Comparison of ENCODE assay signal across 9 mouse cellular contexts in genomic region chr3:62215806-62216205, GRCm38 (mm10).
DNase-seq lines count a peak whose midpoint lies in the region; ATAC-seq and TF ChIP-seq lines count a peak whose summit lies in the region.
"Had no signal": no experiment of that assay in that cellular context is flagged by ENCODE, and none has a peak within 500 bp of the region (broad histone marks: within the 10 kb centered on the region; RNA-seq: fewer than 3 reads in every experiment).

No protein-coding gene starts in this region.

- peak; percentile 75 for TF ChIP-seq CTCF in left cerebral cortex, adult 2 months (IDR thresholded peaks at IDR 0.05)

- ATAC-seq in hindbrain, embryonic 13.5 days (ENCODE audit: low FRiP score): 0 out of 2 replicates have a peak, but pooled peaks have one; percentile 39

- intact Hi-C loops in left cerebral cortex, adult 2 months (cut with DNase I): loop anchor here (5.0 kb wide), 3 partner anchors 126 to 241 kb away; no protein-coding TSS in a partner anchor

- no peak overlapping the region for H3K27ac ChIP-seq in hindbrain, embryonic 13.5 days
- no peak overlapping the region for H3K27ac ChIP-seq in left cerebral cortex, adult 2 months
- H3K27ac ChIP-seq: limb, embryonic 15.5 days had no signal

- no peaks in the 10 kb centered on the region for H3K36me3 ChIP-seq in hindbrain, embryonic 13.5 days
- H3K36me3 ChIP-seq: limb, embryonic 15.5 days had no signal

- no peaks in the 10 kb centered on the region for H3K4me1 ChIP-seq in hindbrain, embryonic 13.5 days (replicated peaks)
- H3K4me1 ChIP-seq: limb, embryonic 15.5 days had no signal

- H3K9ac ChIP-seq in hindbrain, embryonic 13.5 days: no peak overlapping the region
- H3K9ac ChIP-seq: limb, embryonic 15.5 days had no signal

- DNase-seq in embryo, embryonic 10.5 days (ENCODE audit: low spot score): peak; percentile 52
- no peak for DNase-seq in embryo, embryonic 10 days (ENCODE audit: low spot score)
- peak; percentile 11 for DNase-seq in ovary, postnatal 10 days (ENCODE audit: low spot score)
- no peak for DNase-seq in ovary, adult 18-20 months (ENCODE audit: low spot score)
- peak; percentile 65 to 68 for DNase-seq in left cerebral cortex, adult 2 months (ENCODE audit: extremely low spot score in 1 of 2, low spot score in 2 of 2)
- peak; percentile 52 for DNase-seq in right cerebral cortex, adult 18-20 months
- no peak for DNase-seq in adipocyte (ENCODE audit: low spot score)

- H3K27me3 ChIP-seq in hindbrain, embryonic 13.5 days: no peaks in the 10 kb centered on the region
- H3K27me3 ChIP-seq: limb, embryonic 15.5 days had no signal

- no peak overlapping the region for H3K4me3 ChIP-seq in hindbrain, embryonic 13.5 days
- no peak overlapping the region for H3K4me3 ChIP-seq in left cerebral cortex, adult 2 months
- H3K4me3 ChIP-seq: limb, embryonic 15.5 days had no signal

- H3K4me2 ChIP-seq in hindbrain, embryonic 13.5 days: no peak overlapping the region
- H3K4me2 ChIP-seq: limb, embryonic 15.5 days had no signal

- H3K9me3 ChIP-seq in hindbrain, embryonic 13.5 days: no peaks in the 10 kb centered on the region
- H3K9me3 ChIP-seq: limb, embryonic 15.5 days had no signal

Comparison
In these comparisons a context has a peak if more than half of its experiments do, and no peak if none do; other contexts are left out.
1. DNase-seq: peak in embryo, embryonic 10.5 days (single experiment), ovary, postnatal 10 days (single experiment), left cerebral cortex, adult 2 months (2 of 2) and right cerebral cortex, adult 18-20 months (single experiment); none in embryo, embryonic 10 days (single experiment), ovary, adult 18-20 months (single experiment) and adipocyte (single experiment).